Mouse (Mus musculus) lung, adult 18-20 months (tissue): Measurements from ENCODE around the gene Gm20877.
"Not testable (repeated sequence)": the region's sequence is repeated elsewhere in the genome, so short reads cannot be mapped to it uniquely, and the experiment has no call there.

Source experiments
- DNase-seq, 2 experiments: peaks; one replicate each; pipeline ENCODE4 v3.0.0; 2022; ENCODE audit warnings: mixed read lengths in 2 of 2

Gene Gm20877

DNA sequence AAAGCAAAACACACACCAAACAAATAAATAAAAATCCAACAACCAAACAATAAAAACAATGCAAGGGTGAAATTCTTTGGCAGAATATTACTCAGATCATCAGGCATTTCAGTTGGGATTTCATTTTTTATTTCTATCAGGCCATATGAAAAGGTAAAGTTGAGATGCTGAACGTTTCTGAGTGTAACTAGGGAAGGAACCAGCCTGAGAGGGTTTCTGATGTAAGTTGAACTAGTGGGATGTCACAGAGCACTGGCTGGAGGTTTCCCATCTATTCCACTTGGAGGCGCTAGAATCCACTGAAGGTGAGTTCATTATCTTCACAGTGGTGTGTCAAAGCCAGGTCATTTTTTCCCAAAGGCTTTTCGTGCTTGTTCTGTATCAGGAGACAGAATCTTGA, at the start of gene Gm20877:
TSS of gene Gm20877 (plus strand) at position 301 of the 400 bp plus-strand sequence.
- not testable (repeated sequence) for DNase-seq
